Mouse (Mus musculus): Measurements from ENCODE around the gene Ly6g6d.

- TF ChIP-seq CTCF (IDR thresholded peaks at IDR 0.05; ENCODE audit: borderline replicate concordance, extremely low read depth, insufficient read depth, insufficient read length): no peak
- no peak for TF ChIP-seq POLR2A (IDR thresholded peaks at IDR 0.05; ENCODE audit: borderline replicate concordance, extremely low read depth, insufficient read depth, insufficient read length, poor library complexity, severe bottlenecking)
Observed at GRCm38 (mm10) chr17:35043794-35044193, 34.1 kb downstream of the Ly6g6d start.

All from brain, embryonic 14.5 days (tissue).